Mouse (Mus musculus) layer of hippocampus, postnatal 36 days (tissue): ENCODE measurements at regions not wholly inside any gene's neighbourhood (a gene's known extent, or its start where the extent isn't known, plus 50 kb on each side); places are given as distances from the start of the nearest gene placed in this dataset.

ENCODE experiments used
- DNase-seq, 2 experiments: peaks; one replicate each; pipeline ENCODE4 v3.0.0; 2022

- no peak for DNase-seq
Observed at GRCm38 (mm10) chr19:60684417-60684816, 71.4 kb upstream of the Nanos1 start.

- peak; percentile 4 to 10 for DNase-seq
Observed at GRCm38 (mm10) chr19:60682283-60682682, 73.5 kb upstream of the Nanos1 start.

GRCm38 (mm10) chr19:60681481-60681880, 74.3 kb upstream of the Nanos1 start:
- DNase-seq, result no peak

GRCm38 (mm10) chr19:60678236-60678635, 77.6 kb upstream of the Nanos1 start:
- no peak for DNase-seq

GRCm38 (mm10) chr19:60674953-60675472, 80.8 kb upstream of the Nanos1 start:
- DNase-seq, result no peak

GRCm38 (mm10) chr19:60670781-60671180, 85.0 kb upstream of the Nanos1 start:
- DNase-seq, result no peak

- no peak for DNase-seq
Observed at GRCm38 (mm10) chr19:60665842-60666241, 85.0 kb upstream of the Cacul1 start.

GRCm38 (mm10) chr19:60651102-60651695, 70.4 kb upstream of the Cacul1 start:
- no peak for DNase-seq

GRCm38 (mm10) chr19:60640065-60640464, 59.2 kb upstream of the Cacul1 start:
- DNase-seq, result no peak
